Mouse (Mus musculus) midbrain, postnatal 0 days (tissue): ENCODE measurements around the gene Plekhm2. TPM values are rescaled to one million over a fixed set of nuclear protein-coding genes. Genes with fewer than 3 reads are reported as not detected.

ENCODE experiments used
- ATAC-seq: fragments of 200-750 bp; cut with Nextera tagmentation; 2 replicates; pipeline ENCODE4 v1.8.0; 2017; ENCODE audit warnings: moderate number of reproducible peaks, mild to moderate bottlenecking, moderate TSS enrichment, moderate library complexity; ENCODE audit not compliant: low FRiP score
- DNase-seq: peaks from one replicate; pipeline ENCODE4 v3.0.0-alpha.2; 2015; ENCODE audit warnings: low spot score
- H3K27ac ChIP-seq: fragments of 300-500 bp; sonication (generic); 2 replicates; pipeline ENCODE4 v1.5.1; 2014; ENCODE audit warnings: low read depth, mild to moderate bottlenecking, low read length, mixed read lengths
- H3K27me3 ChIP-seq: fragments of 300-500 bp; sonication (generic); 2 replicates; pipeline ENCODE4 v1.6.1; 2014; ENCODE audit warnings: low read length, control low read depth, mixed read lengths; ENCODE audit not compliant: insufficient read depth
- H3K36me3 ChIP-seq: fragments of 300-500 bp; sonication (generic); 2 replicates; pipeline ENCODE4 v1.6.1; 2014; ENCODE audit warnings: low read length, control low read depth, mixed read lengths; ENCODE audit not compliant: insufficient read depth
- H3K4me1 ChIP-seq: fragments of 300-500 bp; sonication (generic); 2 replicates; pipeline ENCODE4 v1.6.1; 2014; ENCODE audit warnings: mild to moderate bottlenecking, control low read depth, antibody characterized with exemption, low read length, mixed read lengths; ENCODE audit not compliant: insufficient read depth
- H3K4me2 ChIP-seq: fragments of 300-500 bp; sonication (generic); 2 replicates; pipeline ENCODE4 v1.6.1; 2014; ENCODE audit warnings: low read depth, mild to moderate bottlenecking, low read length, mixed read lengths; ENCODE audit not compliant: poor library complexity, severe bottlenecking
- H3K4me3 ChIP-seq: fragments of 300-500 bp; sonication (generic); 2 replicates; pipeline ENCODE4 v1.5.1; 2014; ENCODE audit warnings: low read depth, mild to moderate bottlenecking, low read length, moderate library complexity
- H3K9ac ChIP-seq: fragments of 300-500 bp; sonication (generic); replicated peaks from 2 replicates; pipeline ENCODE4 v1.6.1; 2014; ENCODE audit warnings: mild to moderate bottlenecking, low read length, moderate library complexity, mixed read lengths; ENCODE audit not compliant: poor library complexity, severe bottlenecking
- H3K9me3 ChIP-seq: fragments of 300-500 bp; sonication (generic); 2 replicates; pipeline ENCODE4 v1.6.1; 2016; ENCODE audit warnings: low read length, control low read depth
- CTCF ChIP-seq: IDR thresholded peaks from 2 replicates; pipeline ENCODE4 v1.5.1; 2016; ENCODE audit warnings: antibody characterized with exemption, mild to moderate bottlenecking
- WGBS: fragments of 180-500 bp; shearing (Covaris S2); extraction: QIAGEN DNeasy Blood & Tissue Kit; methylation state at CpG from one replicate; pipeline ENCODE4 v1.1.7; 2014; 5-methylcytosine and 5-hydroxymethylcytosine counted together
- polyA plus RNA-seq: library from polyadenylated mRNA; unstranded; fragments of >200 nt; fragmentation: Nextera tagmentation; extraction: Ambion mirVana; gene quantifications from 2 replicates; pipeline ENCODE4 v1.2.1, GENCODE M21; 2015
- total RNA-seq: library from RNA; depleted of rRNA; stranded (reverse); fragments of >200 nt; gene quantifications from 2 replicates; pipeline ENCODE4 v1.2.3, GENCODE M21; 2014

Plekhm2 gene
- total and polyA plus RNA-seq, 2 experiments from 2014 or later: 6.9 to 40.0 TPM

DNA sequence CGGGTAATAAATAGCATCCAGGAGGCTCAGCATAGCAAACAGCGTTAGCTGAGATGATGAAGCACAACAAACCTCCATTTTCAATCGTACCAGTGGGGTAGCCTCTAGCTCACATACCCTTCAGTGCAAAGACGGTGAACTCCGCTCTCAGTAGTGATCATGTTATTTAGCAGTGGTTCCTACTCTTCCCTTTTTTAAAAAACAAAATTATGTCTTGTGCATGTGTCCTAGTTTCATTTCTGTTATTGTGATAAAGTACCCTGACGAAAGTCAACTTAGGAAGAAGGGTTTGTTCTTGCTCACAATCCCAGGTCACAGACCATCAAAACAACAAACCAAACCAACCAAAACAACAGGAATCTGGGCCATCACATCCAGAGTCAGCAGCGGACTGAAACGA lies 18.7 kb downstream of the Plekhm2 start:
- H3K27me3 ChIP-seq: no peaks in the 10 kb centered on the region
- no peak overlapping the region for H3K9ac ChIP-seq
- no peak overlapping the region for H3K27ac ChIP-seq
- TF ChIP-seq CTCF: no peak
- WGBS: 95% methylated on average over 8 of the region's 8 CpGs
- no peaks in the 10 kb centered on the region for H3K9me3 ChIP-seq
- no peak overlapping the region for H3K4me3 ChIP-seq
- no peak for ATAC-seq
- H3K36me3 ChIP-seq: peaks cover 15% of the 10 kb centered on the region
- H3K4me1 ChIP-seq: no peaks in the 10 kb centered on the region
- no peak for DNase-seq
- no peak overlapping the region for H3K4me2 ChIP-seq

DNA sequence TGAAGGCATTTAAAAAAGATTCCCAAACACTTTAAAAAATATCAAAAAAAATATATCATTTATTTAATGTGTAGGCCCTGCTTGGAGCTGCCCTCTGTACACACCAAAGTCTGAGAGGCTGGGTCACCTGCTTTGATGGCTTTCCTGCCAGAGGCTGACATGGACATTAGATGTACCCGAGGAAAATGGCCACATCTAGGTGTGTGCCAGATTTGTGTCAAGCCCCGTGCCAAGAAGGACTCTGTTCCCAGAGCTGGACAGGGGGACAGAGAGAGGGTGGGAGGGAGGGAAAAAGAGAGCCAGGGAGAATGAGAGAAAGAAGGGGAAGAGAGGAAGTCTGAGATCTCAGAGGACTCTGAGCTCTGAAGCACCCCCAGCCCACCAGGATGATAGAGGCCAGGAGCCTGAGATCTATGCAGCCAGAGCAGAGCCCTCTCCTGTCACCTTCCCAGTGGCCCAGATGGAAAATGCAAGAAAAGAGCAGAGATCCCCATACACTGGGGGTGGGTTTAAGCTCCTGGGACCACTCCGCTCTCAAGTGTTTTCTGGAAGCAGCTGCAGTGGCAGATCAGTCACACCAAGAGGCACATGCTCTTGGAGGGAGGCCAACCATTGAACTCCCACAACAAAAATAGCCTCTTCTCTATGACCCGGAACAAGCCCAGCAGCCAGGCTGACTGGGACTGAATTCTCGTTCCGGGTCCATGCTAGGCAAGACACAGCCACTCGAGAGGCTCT lies 21.4 kb downstream of the Plekhm2 start:
- DNase-seq: peak; percentile 93
- Histone ChIP-seq H3K4me1 (no peaks in the 10 kb centered on the region), H3K27ac (peak overlapping the region; percentile 62), H3K27me3 (no peaks in the 10 kb centered on the region), H3K9me3 (no peaks in the 10 kb centered on the region), H3K4me2 (no peak overlapping the region), H3K4me3 (no peak overlapping the region), H3K36me3 (peaks cover 31% of the 10 kb centered on the region), H3K9ac (no peak overlapping the region)
- peak; percentile 77 for ATAC-seq
- 35% methylated on average over 7 of the region's 7 CpGs for WGBS
- no peak for TF ChIP-seq CTCF

GRCm38 (mm10) chr4:141641961-141642811 lies 22.5 kb downstream of the Plekhm2 start:
- Histone ChIP-seq H3K4me2 (no peak overlapping the region), H3K27me3 (no peaks in the 10 kb centered on the region), H3K27ac (peak overlapping the region; percentile 51; the same call in 1 of the 2 replicates), H3K4me1 (no peaks in the 10 kb centered on the region), H3K4me3 (no peak overlapping the region), H3K9me3 (no peaks in the 10 kb centered on the region), H3K9ac (no peak overlapping the region), H3K36me3 (peaks cover 41% of the 10 kb centered on the region)
- DNase-seq: no peak
- WGBS: 93% methylated on average over 25 of the region's 25 CpGs
- no peak for TF ChIP-seq CTCF
- no peak for ATAC-seq

GRCm38 (mm10) chr4:141641353-141641771 lies 23.3 kb downstream of the Plekhm2 start:
- no peak overlapping the region for H3K4me2 ChIP-seq
- TF ChIP-seq CTCF: no peak
- no peaks in the 10 kb centered on the region for H3K27me3 ChIP-seq
- peaks cover 48% of the 10 kb centered on the region for H3K36me3 ChIP-seq
- ATAC-seq (no peak), DNase-seq (no peak)
- H3K4me3 ChIP-seq: no peak overlapping the region
- no peak overlapping the region for H3K9ac ChIP-seq
- H3K4me1 ChIP-seq: no peaks in the 10 kb centered on the region
- no peak overlapping the region for H3K27ac ChIP-seq
- 73% methylated on average over 7 of the region's 7 CpGs for whole genome bisulfite sequencing
- no peaks in the 10 kb centered on the region for H3K9me3 ChIP-seq

- 52% methylated on average over 11 of the region's 11 CpGs for WGBS
- no peak overlapping the region for H3K4me2 ChIP-seq
- no peak for ATAC-seq
Measured at GRCm38 (mm10) chr4:141639474-141639873, 25.2 kb downstream of the Plekhm2 start.

DNA sequence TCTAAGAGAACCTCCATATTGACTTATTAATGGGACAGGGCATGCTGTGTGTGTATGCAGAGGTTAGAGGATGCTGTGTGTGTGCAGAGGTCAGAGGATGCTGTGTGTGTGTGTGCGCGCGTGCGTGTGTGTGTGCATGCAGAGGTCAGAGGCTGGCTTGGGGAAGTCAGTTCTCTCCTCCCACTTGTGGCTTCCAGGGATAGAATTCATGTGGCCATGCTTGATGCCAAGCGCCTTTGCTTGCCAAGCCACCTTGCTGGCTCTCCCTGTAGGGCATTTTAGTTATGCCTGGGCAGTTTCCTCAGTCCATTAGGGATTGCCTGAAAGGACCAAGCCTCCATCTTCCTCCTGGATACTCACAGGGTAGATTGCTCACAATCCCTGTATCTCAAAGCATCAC lies 28.0 kb downstream of the Plekhm2 start:
- H3K36me3 ChIP-seq: peaks cover 71% of the 10 kb centered on the region
- no peak overlapping the region for H3K4me3 ChIP-seq
- TF ChIP-seq CTCF: no peak
- H3K27ac ChIP-seq: no peak overlapping the region
- H3K4me2 ChIP-seq: no peak overlapping the region
- no peaks in the 10 kb centered on the region for H3K27me3 ChIP-seq
- WGBS: 96% methylated on average over 5 of the region's 5 CpGs
- H3K9ac ChIP-seq: no peak overlapping the region
- DNase-seq (no peak), ATAC-seq (no peak)
- H3K9me3 ChIP-seq: no peaks in the 10 kb centered on the region
- H3K4me1 ChIP-seq: no peaks in the 10 kb centered on the region

More at GRCm38 (mm10) chr4:141639474-141639873, 25.2 kb downstream of the Plekhm2 start:
- Histone ChIP-seq H3K27ac (no peak overlapping the region), H3K4me1 (no peaks in the 10 kb centered on the region), H3K27me3 (no peaks in the 10 kb centered on the region), H3K9ac (no peak overlapping the region), H3K4me3 (no peak overlapping the region), H3K36me3 (peaks cover 59% of the 10 kb centered on the region), H3K9me3 (no peaks in the 10 kb centered on the region)
- DNase-seq: no peak
- TF ChIP-seq CTCF: no peak
